Mouse (Mus musculus) stomach, embryonic 16.5 days (tissue): Measurements from ENCODE around the gene Exosc5. TPM values are rescaled to one million over a fixed set of nuclear protein-coding genes. Genes with fewer than 3 reads are reported as not detected.

ENCODE experiments used
- ATAC-seq: fragments of 200-750 bp; cut with Nextera tagmentation; 2 replicates; pipeline ENCODE4 v1.8.0; 2017; ENCODE audit warnings: moderate number of reproducible peaks, moderate TSS enrichment; ENCODE audit not compliant: insufficient read depth, low FRiP score
- H3K27ac ChIP-seq: fragments of 300-500 bp; sonication (generic); 2 replicates; pipeline ENCODE4 v1.5.1; 2014; ENCODE audit warnings: low read length
- H3K27me3 ChIP-seq: fragments of 300-500 bp; sonication (generic); 2 replicates; pipeline ENCODE4 v1.6.1; 2014; ENCODE audit warnings: low read length, control low read depth, mixed read lengths; ENCODE audit not compliant: control insufficient read depth, insufficient read depth
- H3K36me3 ChIP-seq: fragments of 300-500 bp; sonication (generic); 2 replicates; pipeline ENCODE4 v1.6.1; 2014; ENCODE audit warnings: low read length; ENCODE audit not compliant: control insufficient read depth, insufficient read depth
- H3K4me1 ChIP-seq: fragments of 300-500 bp; sonication (generic); 2 replicates; pipeline ENCODE4 v1.6.1; 2014; ENCODE audit warnings: low read length, control low read depth, mixed read lengths; ENCODE audit not compliant: control insufficient read depth, insufficient read depth
- H3K4me2 ChIP-seq: fragments of 300-500 bp; sonication (generic); 2 replicates; pipeline ENCODE4 v1.6.1; 2014; ENCODE audit warnings: low read depth, low read length, mixed read lengths
- H3K4me3 ChIP-seq: fragments of 300-500 bp; sonication (generic); replicated peaks from 2 replicates; pipeline ENCODE4 v1.5.1; 2014; ENCODE audit warnings: mild to moderate bottlenecking, low read length
- H3K9ac ChIP-seq: fragments of 300-500 bp; sonication (generic); 2 replicates; pipeline ENCODE4 v1.6.1; 2014; ENCODE audit warnings: low read length
- H3K9me3 ChIP-seq: fragments of 300-500 bp; sonication (generic); replicated peaks from 2 replicates; pipeline ENCODE4 v1.6.1; 2016; ENCODE audit warnings: low read length, control low read depth; ENCODE audit not compliant: control insufficient read depth
- WGBS: fragments of 180-500 bp; shearing (Covaris S2); extraction: QIAGEN DNeasy Blood & Tissue Kit; methylation state at CpG from one replicate; pipeline ENCODE4 v1.1.7; 2014; 5-methylcytosine and 5-hydroxymethylcytosine counted together
- polyA plus RNA-seq: library from polyadenylated mRNA; unstranded; fragments of >200 nt; fragmentation: Nextera tagmentation; extraction: Ambion mirVana; gene quantifications from 2 replicates; pipeline ENCODE4 v1.2.1, GENCODE M21; 2015

Gene Exosc5
- polyA plus RNA-seq, 1 experiment from 2014 or later, result 73.0 TPM

DNA sequence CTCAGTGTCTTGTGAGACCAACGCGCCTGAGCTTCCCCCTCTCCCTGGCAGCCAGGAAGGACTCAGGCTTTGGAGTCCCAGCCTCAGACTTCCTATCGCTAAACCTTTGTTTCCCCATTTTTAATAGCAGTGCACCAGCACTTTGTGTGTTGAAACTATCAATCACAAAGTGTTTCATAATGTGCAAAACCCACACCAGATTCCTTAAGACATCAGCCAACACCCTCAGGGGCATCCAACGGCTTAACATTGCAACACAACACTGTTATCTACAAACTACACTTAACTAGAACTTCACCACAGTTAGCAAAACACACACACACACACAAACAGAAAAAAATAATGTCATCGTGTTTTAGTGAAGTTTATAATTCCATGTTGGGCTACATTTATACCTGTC, 9.1 kb upstream of the Exosc5 start:
- no peak overlapping the region for H3K27ac ChIP-seq
- H3K4me1 ChIP-seq, result no peaks in the 10 kb centered on the region
- 73% methylated on average over 5 of the region's 5 CpGs for WGBS
- no peak overlapping the region for H3K4me2 ChIP-seq
- no peak for ATAC-seq
- no peaks in the 10 kb centered on the region for H3K9me3 ChIP-seq
- H3K4me3 ChIP-seq, result no peak overlapping the region
- no peak overlapping the region for H3K9ac ChIP-seq
- no peaks in the 10 kb centered on the region for H3K27me3 ChIP-seq
- no peaks in the 10 kb centered on the region for H3K36me3 ChIP-seq

DNA sequence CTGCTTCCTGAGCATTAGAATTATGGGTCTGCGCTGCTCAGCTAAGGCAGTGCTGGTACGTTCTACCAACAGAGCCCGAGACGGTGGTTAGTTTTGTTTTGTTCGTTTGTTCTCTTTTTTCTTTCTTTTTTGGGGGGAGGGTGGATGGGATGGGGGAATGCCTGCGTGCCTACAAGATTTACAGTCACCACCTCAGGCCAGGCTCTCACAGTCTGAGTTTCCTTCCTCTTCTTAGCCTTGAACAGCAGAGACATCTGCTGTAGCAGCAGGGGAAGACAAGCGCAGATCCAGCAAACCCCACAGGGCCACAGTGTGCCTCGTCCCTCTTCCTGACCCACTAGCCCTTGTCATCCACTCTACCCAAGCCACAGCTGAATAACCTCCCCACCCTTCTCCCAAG, 7.7 kb upstream of the Exosc5 start:
- H3K36me3 ChIP-seq, result no peaks in the 10 kb centered on the region
- no peaks in the 10 kb centered on the region for H3K27me3 ChIP-seq
- H3K27ac ChIP-seq, result no peak overlapping the region; the same call in 1 of the 2 replicates
- no peak overlapping the region for H3K4me3 ChIP-seq
- no peak overlapping the region for H3K4me2 ChIP-seq
- no peak overlapping the region for H3K9ac ChIP-seq
- 85% methylated on average over 8 of the region's 8 CpGs for WGBS
- H3K4me1 ChIP-seq, result no peaks in the 10 kb centered on the region
- no peak; the same call in 1 of the 2 replicates for ATAC-seq
- H3K9me3 ChIP-seq, result no peaks in the 10 kb centered on the region

DNA sequence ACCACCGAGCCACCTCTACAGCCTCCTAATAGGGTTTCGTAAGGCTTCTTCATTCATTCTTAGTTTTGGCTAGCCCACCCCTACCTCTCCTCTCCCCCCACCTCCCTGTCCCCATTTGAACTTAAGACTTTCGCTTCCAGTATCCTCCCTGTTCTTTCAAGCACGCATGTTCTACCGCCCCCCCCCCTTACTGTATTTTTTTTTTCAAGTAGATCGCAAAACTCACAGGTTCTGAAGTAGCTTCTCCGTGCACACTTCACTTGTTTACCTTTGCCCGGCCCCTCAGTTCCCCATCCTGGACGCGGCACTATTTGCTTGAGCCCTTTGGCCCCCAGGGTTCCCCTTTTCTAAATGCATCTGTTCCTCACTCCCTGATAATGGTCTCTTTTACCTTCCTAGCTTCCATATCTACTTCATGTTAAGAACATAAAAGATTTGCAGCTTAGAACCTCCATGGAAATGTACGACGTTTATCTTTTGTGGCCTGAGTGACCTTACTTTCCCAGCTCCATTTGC, 6.7 kb upstream of the Exosc5 start:
- H3K9ac ChIP-seq, result no peak overlapping the region
- 76% methylated on average over 12 of the region's 12 CpGs for WGBS
- no peak for ATAC-seq
- H3K36me3 ChIP-seq, result no peaks in the 10 kb centered on the region
- no peaks in the 10 kb centered on the region for H3K27me3 ChIP-seq
- no peaks in the 10 kb centered on the region for H3K9me3 ChIP-seq
- H3K4me1 ChIP-seq, result peaks cover 4% of the 10 kb centered on the region; the same call in 1 of the 2 replicates
- H3K4me3 ChIP-seq, result no peak overlapping the region
- H3K4me2 ChIP-seq, result no peak overlapping the region
- no peak overlapping the region for H3K27ac ChIP-seq

DNA sequence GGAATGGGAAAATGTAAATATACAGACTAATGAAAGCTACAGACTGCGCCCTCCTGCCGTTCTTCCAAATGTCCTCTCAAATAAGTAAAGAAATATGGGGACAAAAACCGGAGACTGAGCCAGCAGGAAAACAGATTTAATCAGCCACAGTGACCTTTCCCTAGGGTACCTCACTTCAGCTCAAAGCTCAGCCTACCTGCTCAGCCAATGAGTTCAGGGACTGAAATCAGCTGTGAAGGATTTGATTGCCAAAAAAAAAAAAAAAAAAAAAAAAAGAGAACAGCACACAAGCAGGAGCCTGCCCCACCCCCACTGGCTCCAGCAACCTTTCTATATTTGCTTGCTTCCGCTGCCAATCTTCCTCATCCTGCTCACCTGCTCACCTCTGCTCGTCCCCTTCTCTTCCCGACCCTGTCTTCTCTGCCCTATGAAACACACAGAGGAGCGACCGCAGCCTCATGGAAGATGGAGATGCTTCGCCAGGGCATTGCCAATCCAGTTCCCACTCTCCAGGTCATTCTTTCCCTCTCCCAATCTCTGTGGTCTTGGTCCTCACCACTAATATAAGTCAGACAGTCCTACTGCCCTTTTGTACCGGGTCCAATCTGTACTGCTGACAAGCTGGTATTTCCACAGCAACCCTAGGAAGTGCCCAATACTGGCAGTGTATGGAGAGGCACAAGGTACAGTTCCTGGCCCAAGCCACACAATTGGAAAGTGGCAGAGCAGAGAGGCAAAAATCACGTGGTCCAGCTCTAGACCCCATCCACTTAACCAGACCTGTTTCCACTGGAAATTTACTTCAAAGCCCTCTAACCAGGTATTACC, 3.1 kb upstream of the Exosc5 start:
- Histone ChIP-seq H3K9me3 (no peaks in the 10 kb centered on the region), H3K27me3 (no peaks in the 10 kb centered on the region), H3K4me1 (peaks cover 15% of the 10 kb centered on the region; the same call in 1 of the 2 replicates), H3K36me3 (no peaks in the 10 kb centered on the region), H3K27ac (no peak overlapping the region), H3K4me3 (no peak overlapping the region), H3K4me2 (no peak overlapping the region), H3K9ac (no peak overlapping the region)
- 63% methylated on average over 11 of the region's 11 CpGs for WGBS
- no peak for ATAC-seq

DNA sequence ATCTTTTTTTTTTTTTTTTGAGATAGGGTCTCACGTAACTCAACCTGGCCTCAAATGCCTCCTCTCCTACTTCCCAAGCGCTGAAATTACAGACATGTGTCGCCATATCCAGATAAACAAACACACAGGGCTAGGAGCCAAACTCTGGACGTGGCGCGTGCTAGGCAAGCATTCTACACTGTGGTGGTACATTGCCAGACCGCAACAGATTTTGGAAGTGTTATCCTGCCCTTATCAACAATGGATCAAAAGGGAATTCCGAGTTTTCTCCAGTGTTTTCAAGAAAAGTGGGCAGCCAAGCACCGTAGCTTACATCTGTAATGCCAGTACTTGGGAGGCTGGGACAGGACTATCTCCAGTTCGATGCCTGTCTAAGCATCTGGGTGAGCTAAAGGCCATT, 1.2 kb upstream of the Exosc5 start:
- Histone ChIP-seq H3K9ac (peak overlapping the region; percentile 78), H3K9me3 (no peaks in the 10 kb centered on the region), H3K27me3 (no peaks in the 10 kb centered on the region), H3K4me2 (peak overlapping the region; percentile 79), H3K4me3 (peak overlapping the region; percentile 74), H3K4me1 (peaks cover 15% of the 10 kb centered on the region; the same call in 1 of the 2 replicates), H3K27ac (no peak overlapping the region), H3K36me3 (no peaks in the 10 kb centered on the region)
- WGBS, result 29% methylated on average over 10 of the region's 10 CpGs
- ATAC-seq, result no peak

DNA sequence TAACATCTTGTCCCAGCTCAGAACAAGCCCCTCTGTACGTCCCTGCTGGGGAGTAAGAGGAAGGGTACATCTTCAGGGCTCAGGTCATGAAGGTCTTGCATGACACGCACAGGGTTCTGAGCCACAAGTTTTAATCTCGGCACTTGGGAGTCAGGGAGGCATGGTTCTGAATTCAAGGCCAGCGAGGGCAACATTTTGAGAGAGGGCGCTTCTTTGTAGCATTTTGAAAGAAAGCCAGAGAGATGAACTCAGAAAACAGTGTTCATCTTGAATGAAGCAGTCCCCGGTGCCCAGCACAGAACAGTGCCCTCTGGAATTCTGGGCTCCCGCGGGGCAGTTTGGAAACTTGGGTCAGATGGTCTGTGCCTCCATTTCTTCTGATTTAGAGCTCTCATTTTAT, 7.4 kb downstream of the Exosc5 start:
- no peaks in the 10 kb centered on the region for H3K27me3 ChIP-seq
- no peak for ATAC-seq
- H3K4me1 ChIP-seq, result 0 out of 2 replicates have a peak, but pooled peaks cover 8% of the 10 kb centered on the region
- no peaks in the 10 kb centered on the region; the same call in none of the 2 replicates for H3K36me3 ChIP-seq
- no peak overlapping the region for H3K9ac ChIP-seq
- 94% methylated on average over 8 of the region's 8 CpGs for WGBS
- H3K4me2 ChIP-seq, result no peak overlapping the region
- no peak overlapping the region for H3K4me3 ChIP-seq
- H3K27ac ChIP-seq, result no peak overlapping the region
- H3K9me3 ChIP-seq, result no peaks in the 10 kb centered on the region

DNA sequence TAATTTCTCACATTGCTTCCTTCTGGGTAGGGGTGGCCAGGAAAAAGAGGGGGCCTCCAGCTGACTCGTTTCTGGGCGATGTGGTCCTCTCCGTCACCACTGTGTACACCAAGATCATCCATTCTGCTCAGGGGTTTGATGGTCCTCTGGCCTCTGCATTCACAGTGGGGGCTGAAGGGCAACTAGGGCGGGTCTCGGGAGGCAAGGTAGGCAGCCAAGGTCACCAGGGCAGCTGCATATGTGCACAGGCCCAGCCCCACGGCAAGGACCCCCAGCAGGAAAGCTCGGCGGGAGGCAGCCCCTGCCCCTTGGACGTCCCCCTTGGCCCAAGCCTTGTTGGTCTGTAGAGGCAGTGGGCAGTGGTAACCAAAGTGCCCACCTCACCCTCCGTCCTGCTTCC, 10.2 kb downstream of the Exosc5 start:
- Histone ChIP-seq H3K27me3 (peaks cover 8% of the 10 kb centered on the region), H3K27ac (no peak overlapping the region), H3K4me3 (no peak overlapping the region), H3K4me2 (no peak overlapping the region), H3K36me3 (no peaks in the 10 kb centered on the region; the same call in none of the 2 replicates), H3K4me1 (0 out of 2 replicates have a peak, but pooled peaks cover 8% of the 10 kb centered on the region), H3K9ac (no peak overlapping the region), H3K9me3 (no peaks in the 10 kb centered on the region)
- no peak for ATAC-seq
- 79% methylated on average over 10 of the region's 10 CpGs for WGBS

DNA sequence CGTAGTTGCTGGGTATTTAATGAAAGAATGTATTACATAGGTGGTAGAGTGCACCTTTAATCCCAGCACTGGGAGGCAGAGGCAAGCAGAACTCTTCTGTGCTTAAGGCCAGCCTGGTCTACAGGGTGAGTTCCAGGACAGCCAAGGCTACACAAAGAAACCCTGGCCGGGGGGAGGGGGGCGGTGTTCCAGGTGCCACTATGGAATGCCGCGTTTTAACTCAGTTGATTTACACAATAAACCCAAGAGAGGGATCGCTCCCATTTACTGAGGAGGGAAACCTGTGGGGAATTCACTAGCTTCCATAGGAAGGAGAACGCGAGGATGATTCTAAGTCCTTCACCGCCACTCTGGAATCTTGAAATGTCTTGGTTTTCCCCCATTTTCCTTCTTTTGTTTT, 10.7 kb downstream of the Exosc5 start:
- 78% methylated on average over 9 of the region's 9 CpGs for WGBS
- Histone ChIP-seq H3K9ac (no peak overlapping the region), H3K27me3 (peaks cover 13% of the 10 kb centered on the region), H3K27ac (no peak overlapping the region), H3K4me2 (no peak overlapping the region), H3K36me3 (no peaks in the 10 kb centered on the region; the same call in 1 of the 2 replicates), H3K9me3 (no peaks in the 10 kb centered on the region), H3K4me1 (peaks cover 11% of the 10 kb centered on the region; the same call in 1 of the 2 replicates), H3K4me3 (no peak overlapping the region)
- ATAC-seq, result no peak

DNA sequence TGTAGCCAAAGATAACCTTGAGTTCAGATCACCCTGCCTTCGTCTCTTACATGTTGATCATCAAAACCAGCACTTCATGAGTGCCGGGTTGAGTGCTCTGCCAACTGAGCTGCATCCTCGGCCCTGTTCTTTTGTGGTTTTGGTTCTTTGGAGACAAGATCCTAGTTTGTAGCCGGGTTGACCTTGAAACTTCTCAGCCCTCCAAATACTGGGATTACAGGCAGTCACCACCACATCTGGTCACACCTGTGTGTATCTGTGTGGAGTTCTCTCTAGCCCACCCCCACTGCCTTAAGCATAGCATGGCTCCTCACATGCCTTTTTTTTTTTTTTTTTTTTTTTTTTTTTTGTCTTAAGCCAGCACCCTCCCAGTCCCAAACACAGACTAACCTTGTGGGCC, 11.1 kb downstream of the Exosc5 start:
- Histone ChIP-seq H3K36me3 (no peaks in the 10 kb centered on the region; the same call in 1 of the 2 replicates), H3K27me3 (peaks cover 17% of the 10 kb centered on the region), H3K27ac (no peak overlapping the region), H3K9ac (no peak overlapping the region), H3K4me1 (peaks cover 14% of the 10 kb centered on the region), H3K9me3 (no peaks in the 10 kb centered on the region), H3K4me2 (no peak overlapping the region), H3K4me3 (no peak overlapping the region)
- 88% methylated on average over 4 of the region's 4 CpGs for WGBS
- ATAC-seq, result no peak
